Mouse (Mus musculus): ENCODE measurements around the gene Klrc3.
"Not testable (repeated sequence)": the region's sequence is repeated elsewhere in the genome, so short reads cannot be mapped to it uniquely, and the experiment has no call there.

Klrc3 gene

DNA sequence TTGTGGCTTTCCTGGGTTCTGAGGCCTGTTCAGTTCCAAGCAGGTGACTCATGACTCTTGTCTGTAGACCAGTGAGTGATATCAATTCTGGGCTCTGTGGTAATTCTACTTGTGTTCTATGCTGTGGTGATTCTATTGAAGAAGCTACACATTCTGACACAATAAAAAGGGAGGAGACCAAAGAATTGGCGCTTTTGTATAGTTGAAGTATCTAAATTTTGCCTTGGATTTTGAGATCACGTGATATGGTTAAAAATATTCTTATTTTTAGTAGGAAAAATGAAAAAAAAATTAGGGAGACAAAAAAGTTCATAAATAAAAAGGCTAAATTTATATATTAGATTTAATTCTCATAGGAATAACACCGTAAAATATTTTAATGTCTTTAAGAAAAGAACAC is at the start of gene Klrc3:
Klrc3 (minus strand) TSS at position 101 of the 400 bp plus-strand sequence.
- DNase-seq = not testable (repeated sequence)

DNA sequence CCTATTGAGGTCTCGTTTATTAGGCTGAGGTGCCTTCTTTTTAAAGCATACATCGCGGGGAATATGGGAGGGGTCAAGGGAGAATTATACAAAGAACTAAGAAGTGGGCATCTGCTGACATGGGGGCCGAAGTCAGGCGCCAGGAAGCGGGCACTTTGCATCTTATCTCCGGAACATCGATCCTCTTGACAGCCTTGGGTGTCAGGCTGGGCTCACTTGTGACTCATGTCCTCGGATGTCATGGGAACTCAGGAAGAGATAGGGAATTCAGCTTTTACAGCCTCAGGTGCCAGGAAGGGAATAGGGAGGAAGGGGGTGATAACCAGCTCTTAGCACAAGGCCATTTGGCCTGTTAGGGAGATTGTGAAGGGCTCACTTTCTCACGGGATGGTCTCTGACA is 48.3 kb upstream of the Klrc3 start:
- DNase-seq = not testable (repeated sequence)

DNA sequence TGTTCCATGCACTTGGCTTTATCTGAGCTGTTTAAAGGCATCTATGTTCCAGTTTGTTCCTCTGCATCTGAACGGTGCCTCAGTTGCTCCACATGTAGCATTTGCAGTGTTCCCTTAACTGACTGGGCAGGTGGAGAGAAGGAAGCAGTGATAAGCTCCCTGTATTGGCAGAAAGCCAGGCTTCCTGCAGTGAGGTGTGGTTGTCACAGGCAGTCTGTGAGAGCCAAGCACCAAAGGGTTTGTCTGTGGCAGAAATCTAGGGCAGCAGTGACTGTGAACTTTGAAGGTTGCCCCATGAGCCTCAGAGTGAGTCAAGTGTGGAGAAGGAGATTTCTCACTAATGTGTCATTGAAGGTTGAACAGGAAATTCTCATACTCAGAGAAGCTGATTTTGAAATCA is 37.2 kb upstream of the Klrc3 start:
- DNase-seq = no peak

DNA sequence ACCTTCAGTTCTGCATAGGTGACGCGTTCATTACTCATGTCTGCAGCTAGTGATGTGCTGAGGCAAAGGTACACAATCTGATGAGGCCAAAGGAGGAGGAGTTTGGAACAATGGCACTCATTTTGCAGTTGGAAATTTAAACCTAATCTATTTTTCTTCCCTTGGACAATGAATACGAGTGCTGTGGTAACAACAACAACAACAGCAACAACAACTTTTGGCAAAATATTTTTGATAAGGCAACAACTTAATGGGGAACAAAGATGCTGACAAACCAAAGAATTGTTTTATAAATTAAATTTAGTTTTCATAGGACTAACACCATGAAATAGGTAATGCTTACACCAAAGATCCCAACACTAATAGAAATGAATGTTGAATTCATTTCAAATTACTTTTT is 35.7 kb upstream of the Klrc3 start, which contains the start of gene Klrc1:
Klrc1 (minus strand) TSS at position 101 of the 400 bp plus-strand sequence.
- DNase-seq = no peak

DNA sequence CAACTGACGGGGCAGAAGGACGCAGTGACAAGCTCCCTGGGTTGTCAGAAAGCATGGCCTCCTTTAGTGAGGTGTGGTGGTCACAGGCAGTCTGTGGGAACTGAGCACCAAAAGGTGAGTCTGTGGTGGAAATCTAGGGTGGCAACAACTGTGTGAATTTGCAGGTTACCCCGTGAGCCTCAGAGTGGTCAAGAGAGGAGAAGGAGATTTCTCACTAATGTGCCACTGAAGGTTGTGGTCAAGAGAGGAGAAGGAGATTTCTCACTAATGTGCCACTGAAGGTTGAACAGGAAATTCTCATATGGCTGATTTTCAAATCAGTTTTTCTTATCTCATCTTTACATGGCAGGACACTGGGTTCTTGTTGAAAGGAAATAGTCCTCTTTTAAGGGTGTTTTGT is 18.2 kb upstream of the Klrc3 start:
- not testable (repeated sequence) for DNase-seq

DNA sequence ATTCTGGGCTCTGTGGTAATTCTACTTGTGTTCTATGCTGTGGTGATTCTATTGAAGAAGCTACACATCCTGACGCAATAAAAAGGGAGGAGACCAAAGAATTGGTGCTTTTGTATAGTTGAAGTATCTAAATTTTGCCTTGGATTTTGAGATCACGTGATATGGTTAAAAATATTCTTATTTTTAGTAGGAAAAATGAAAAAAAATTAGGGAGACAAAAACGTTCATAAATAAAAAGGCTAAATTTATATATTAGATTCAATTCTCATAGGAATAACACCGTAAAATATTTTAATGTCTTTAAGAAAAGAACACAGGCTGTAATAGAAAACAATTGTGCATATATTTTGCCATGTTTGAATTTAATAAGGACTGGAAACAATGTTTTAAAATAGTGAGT is 17.5 kb upstream of the Klrc3 start, which contains the start of gene Klrc2:
Klrc2 (minus strand) TSS at position 101 of the 400 bp plus-strand sequence.
- not testable (repeated sequence) for DNase-seq

DNA sequence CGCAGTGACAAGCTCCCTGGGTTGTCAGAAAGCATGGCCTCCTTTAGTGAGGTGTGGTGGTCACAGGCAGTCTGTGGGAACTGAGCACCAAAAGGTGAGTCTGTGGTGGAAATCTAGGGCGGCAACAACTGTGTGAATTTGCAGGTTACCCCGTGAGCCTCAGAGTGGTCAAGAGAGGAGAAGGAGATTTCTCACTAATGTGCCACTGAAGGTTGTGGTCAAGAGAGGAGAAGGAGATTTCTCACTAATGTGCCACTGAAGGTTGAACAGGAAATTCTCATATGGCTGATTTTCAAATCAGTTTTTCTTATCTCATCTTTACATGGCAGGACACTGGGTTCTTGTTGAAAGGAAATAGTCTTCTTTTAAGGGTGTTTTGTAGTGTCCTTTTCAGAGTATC is 917 bp upstream of the Klrc3 start:
- DNase-seq = not testable (repeated sequence)

DNA sequence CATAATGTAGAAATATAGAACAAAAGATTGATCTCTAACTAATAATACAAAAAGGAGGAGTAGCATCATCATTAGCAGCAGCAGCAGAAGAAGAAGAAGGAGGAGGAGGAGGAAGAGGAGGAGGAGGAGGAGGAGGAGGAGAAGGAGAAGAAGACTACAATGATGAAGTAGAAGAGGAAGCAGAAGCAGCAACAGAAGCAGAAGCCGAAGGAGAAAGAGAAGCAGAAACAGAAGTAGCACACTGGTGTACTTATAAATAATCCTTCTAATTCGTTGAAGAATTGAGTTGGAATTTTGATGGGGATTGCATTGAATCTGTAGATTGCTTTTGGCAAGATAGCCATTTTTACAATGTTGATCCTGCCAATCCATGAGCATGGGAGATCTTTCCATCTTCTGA is 12.1 kb downstream of the Klrc3 start:
- not testable (repeated sequence) for DNase-seq

DNA sequence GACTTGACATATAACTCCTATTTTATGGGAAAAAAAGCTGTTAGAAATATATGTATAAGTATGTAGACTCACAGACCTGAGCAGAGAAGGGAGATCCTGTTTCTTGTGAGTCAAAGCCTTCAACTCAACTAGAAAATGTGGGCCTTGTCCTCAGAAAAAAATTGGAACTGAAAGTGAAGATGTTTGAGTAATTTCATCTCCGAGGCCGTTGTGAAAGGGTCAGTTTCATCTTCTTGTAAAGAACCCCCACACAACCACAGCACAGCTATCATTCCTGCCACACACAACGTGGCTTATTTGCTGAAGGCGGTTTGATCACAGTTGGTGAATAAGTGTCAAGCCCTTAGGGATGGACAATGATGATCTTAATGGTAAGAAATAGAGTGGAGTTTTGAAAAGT is 19.4 kb downstream of the Klrc3 start, which contains the start of gene Klrk1:
Klrk1 (minus strand) TSS at position 130 of the 400 bp plus-strand sequence.
- no peak for DNase-seq

DNA sequence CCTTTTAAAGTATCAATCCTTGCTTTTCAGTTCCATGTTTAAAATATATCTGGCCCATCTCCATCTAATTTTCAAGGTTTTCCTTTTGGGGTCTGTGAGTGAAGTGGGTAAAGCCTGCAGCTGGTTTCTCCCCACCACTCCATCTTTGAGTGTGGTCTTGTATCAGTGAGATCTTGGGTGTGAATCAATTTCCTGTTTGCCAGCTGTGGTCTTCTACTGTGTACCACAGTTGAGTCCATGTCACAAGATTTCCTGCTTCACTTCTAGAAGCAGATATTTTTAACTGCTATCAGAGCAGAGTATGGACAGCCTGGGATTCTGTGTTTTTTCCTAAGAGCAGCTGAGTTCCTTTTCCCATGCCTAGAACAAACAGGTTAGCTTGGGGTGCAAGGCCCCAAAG is 34.8 kb downstream of the Klrc3 start:
- no peak for DNase-seq

DNA sequence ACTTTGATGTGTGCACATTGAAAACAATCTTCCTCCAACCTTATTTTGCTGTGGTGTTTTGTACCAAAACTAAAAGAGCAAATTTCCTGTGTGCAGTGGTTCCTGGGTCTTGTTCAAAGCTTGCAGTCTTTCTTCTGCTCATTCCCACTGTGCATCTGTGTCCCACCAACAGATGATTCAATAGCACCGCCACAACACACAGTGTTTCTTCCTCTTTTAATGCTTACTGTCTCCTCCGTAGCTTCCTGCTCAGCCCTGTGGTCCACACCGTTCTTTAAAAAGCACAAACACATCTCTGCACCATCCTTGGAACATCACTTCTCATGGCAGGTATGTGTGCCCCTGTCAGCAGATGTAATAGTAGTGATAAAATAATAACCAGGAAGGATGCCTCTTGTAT is 51.6 kb downstream of the Klrc3 start, which contains the start of gene Klrd1:
Klrd1 (plus strand) TSS at position 275 of the 400 bp plus-strand sequence.
- DNase-seq = no peak

All from cerebellum, adult 11 months (tissue).